Mouse (Mus musculus) testis, adult 10 weeks (tissue): ENCODE data around the gene Tirap. TPM values are rescaled to one million over a fixed set of nuclear protein-coding genes. Genes with fewer than 3 reads are reported as not detected.

Experiments
- polyA plus RNA-seq: library from polyadenylated mRNA; stranded (reverse); fragments of 350-450 nt; fragmentation: Illumina TruSeq; extraction: RNeasy Lipid Tissue Mini Kit (QIAGEN cat#74804); gene quantifications from one replicate; pipeline ENCODE4 v1.2.3, GENCODE M21; 2014; ENCODE audit warnings: low read depth, low replicate concordance

Tirap gene
- polyA plus RNA-seq = 1.6 TPM

DNA sequence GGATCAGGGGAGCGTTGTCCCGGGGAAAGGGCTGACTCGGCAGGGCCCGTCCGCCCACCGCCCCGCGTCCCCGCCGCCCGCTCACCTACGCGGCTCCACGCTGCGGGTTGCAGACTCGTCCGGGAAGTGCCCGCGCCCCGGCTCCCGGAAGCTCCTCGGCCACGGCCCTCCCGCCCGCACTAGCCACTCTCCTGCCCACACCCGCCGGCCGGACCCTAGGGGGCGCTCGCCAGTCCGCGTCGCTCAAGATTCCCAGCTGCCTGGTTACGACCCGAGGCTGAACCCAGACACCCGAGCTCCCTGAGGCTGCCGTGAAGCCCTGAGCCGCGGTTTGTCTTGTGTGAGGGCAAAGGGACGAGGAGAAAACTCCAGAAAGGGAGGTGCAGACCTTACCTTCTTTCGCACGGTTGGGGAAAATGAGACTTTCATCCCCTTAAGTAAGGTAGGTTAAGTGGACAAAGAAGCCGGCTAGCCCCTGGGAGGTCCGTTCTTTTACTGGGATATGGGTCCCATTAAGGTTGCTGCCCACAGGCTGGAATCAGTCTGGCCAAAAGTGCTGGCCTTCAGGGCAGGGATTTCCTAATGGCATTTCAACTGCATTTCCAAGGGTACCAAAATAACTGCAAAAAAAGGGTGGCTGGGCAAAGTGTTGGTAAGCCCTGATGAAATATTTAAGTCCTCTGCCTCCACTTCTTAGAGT lies at the start of gene Tirap, which contains the start of gene Srpr:
Gene Tirap, minus strand, starts transcription at position 520 of the 700 bp plus-strand sequence.
Gene Srpr, plus strand, starts transcription at position 404 of the 700 bp plus-strand sequence.

DNA sequence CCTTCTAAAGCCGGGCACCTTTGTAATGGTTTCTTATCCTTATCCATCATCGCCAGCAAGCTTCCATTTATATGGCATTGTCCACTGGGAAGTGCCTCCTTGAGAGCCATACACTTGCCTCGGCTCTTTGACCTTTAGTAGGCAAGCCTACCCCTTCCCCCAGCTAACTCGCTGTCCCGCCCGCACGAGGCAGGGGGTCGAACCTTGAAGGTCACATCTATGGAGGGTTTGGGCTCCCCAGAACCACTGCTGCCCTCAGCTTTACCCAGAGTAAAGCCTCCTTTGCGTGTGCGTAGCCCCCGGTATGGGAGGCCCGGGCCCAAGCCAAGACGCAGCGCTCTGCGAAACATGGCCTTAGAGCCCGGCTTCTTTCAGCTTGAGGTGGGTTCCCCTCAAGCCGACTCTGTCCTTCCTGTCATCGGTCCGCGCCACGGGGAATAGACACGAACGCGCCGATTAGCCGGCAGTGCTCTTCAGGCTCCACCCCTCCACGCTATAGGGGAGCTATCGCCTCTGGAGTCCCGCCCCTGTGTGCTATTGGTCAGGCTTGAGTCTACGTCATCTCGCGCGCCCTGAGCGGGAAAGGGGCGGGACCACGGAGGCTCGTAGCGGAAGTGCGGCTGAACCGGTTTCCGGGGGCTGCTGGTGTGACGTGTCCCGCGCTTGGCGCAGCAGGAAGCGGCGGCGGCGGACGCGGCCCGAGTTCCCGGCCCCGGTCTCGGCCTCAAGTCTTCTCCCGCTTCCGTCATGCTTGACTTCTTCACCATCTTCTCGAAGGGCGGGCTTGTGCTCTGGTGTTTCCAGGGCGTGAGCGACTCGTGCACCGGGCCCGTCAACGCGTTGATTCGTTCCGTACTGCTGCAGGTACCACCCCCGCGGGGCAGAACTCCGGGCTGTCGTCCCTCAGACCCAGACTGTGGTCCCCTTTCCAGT lies 10.7 kb upstream of the Tirap start, which contains the start of gene Foxred1:
Gene Foxred1, minus strand, starts transcription at position 514 of the 933 bp plus-strand sequence.

DNA sequence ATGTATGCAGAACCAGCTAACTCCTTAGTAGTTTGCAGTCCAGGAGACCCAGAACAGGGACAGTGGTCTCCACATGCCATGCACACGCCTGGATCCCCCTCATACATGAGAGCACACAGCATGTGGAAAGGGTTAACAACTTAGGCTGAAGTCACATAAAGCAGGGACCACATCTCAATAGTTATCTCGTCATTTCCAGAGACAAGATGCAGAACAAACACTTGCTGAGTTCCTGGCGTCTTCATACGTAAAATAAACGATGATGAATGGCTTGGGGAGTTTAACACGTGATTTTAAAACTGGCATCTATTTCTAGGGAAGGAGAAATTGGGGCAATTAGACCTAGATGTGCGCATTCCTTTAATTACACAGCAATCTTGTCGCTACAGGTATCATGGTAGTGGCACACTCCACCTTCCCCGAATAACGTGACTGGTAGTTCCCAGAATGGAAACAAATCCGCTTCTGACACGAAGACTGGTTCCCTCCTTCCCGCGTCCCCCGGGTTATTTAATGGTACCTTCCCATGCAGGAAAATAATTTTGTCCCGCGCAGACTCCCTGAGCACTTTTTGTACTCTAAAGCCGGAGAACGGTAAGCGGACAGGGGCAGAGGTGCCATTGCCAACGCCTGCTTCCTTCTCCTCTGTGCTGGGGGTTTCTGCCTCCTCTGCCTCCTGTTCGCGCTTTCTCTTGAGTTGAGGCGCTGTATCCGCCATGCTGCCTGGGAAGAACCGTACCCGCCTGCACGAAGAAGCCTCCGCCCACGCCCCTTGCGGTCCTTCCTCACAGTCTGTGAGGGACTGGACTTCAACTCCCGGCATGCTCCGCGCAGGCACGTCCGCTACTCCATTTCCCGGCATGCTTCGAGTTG lies 24.6 kb downstream of the Tirap start, which contains the start of gene Dcps:
Gene Dcps, minus strand, starts transcription at position 811 of the 873 bp plus-strand sequence.

Other genes starting within 250 kb of the Tirap start
- 23.5 TPM for gene St3gal4, start 81.0 kb downstream of the Tirap start, polyA plus RNA-seq
- 9.8 TPM for gene Dcps, start 24.2 kb downstream of the Tirap start, polyA plus RNA-seq
- 171 TPM for gene Srpr, start 116 bp downstream of the Tirap start, polyA plus RNA-seq
- gene Foxred1, start 10.8 kb upstream of the Tirap start, polyA plus RNA-seq = 16.4 TPM
- 153 TPM for gene Fam118b, start 67.5 kb upstream of the Tirap start, polyA plus RNA-seq
- 2.5 TPM for gene Rpusd4, start 67.6 kb upstream of the Tirap start, polyA plus RNA-seq
- gene Cdon, start 220.8 kb upstream of the Tirap start, polyA plus RNA-seq = 2.9 TPM